Mouse (Mus musculus): Measurements from ENCODE around the gene Aspscr1. TPM values are rescaled to one million over a fixed set of nuclear protein-coding genes. Genes with fewer than 3 reads are reported as not detected.

The Aspscr1 gene
- polyA plus RNA-seq, 1 experiment from 2014 or later: 139 TPM

DNA sequence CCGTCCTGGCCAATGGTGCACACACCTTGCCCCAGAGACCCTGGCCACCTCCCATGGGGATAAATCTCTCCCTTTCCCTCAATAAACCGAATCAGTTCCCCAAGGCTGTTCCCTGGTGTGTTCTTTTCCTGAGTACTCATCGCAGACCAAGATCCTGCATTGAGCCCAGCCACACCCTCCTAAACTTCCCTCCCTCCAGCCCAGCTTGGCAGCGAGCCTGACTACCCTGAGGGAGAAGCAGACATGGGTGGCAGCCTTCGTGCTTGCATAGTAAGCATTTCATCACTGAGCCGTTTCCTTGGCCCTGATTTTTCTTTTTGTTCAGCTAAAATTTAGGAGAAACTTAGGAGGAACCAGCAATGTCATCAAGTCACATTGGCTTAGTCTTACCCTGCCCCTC lies 60.7 kb downstream of the Aspscr1 start:
- Histone ChIP-seq H3K4me2 (replicated peaks) (no peak overlapping the region), H3K36me3 (no peaks in the 10 kb centered on the region), H3K4me3 (no peak overlapping the region), H3K27ac (no peak overlapping the region), H3K9me3 (no peaks in the 10 kb centered on the region), H3K9ac (no peak overlapping the region), H3K4me1 (peaks cover 6% of the 10 kb centered on the region; the same call in 1 of the 2 replicates), H3K27me3 (replicated peaks) (0 out of 2 replicates have a peak, but pooled peaks cover 4% of the 10 kb centered on the region)
- 68% methylated on average over 6 of the region's 6 CpGs for WGBS
- no peak for ATAC-seq (ENCODE audit: low FRiP score, low read depth)

DNA sequence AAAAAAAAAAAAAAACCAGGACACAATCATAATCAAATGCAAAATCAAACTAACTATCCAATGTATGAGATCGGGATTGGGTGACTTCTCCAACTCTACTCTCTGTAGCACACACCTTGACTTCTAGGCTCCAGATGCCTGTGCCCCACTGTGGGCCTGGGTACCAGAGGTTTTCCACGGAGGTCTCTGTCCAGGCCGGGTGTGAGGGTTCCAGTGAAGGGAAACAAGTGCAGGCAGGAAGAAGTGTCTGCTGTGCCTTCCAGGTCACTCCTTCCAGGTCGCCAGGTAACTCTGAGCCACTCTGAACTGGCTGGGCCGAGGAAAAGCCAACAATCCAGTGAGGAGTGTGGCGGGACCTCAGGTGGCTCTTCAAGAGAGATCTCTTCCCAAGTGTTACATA lies 63.7 kb downstream of the Aspscr1 start:
- no peaks in the 10 kb centered on the region for H3K9me3 ChIP-seq
- WGBS: 80% methylated on average over 6 of the region's 6 CpGs

DNA sequence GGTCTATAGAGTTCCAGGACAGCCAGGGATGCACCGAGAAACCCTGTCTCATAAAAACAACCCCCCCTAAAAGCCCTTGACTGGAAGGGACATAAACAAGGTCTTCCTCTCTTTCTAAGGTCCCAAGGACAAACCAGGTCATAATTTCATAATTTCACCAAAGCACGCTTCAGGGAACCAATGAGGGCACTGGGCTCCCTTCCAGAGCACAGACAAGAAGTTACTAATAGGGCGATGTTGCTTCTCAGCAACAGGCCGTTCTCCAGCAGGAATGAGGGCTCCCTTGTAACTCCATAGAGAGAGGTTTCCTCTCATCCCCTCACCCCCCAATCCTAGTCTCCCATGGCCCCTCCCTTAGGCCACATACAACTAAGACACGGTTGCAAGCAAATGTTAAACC lies 68.2 kb downstream of the Aspscr1 start:
- no peak overlapping the region for H3K27ac ChIP-seq
- no peak overlapping the region for H3K9ac ChIP-seq
- H3K36me3 ChIP-seq: no peaks in the 10 kb centered on the region
- H3K4me2 ChIP-seq (replicated peaks): no peak overlapping the region
- no peak overlapping the region for H3K4me3 ChIP-seq
- ATAC-seq (ENCODE audit: low FRiP score, low read depth): no peak
- H3K9me3 ChIP-seq: no peaks in the 10 kb centered on the region
- no peaks in the 10 kb centered on the region for H3K27me3 ChIP-seq (replicated peaks)
- H3K4me1 ChIP-seq: no peaks in the 10 kb centered on the region
- WGBS: 92% methylated on average over 5 of the region's 5 CpGs

More for the DNA sequence above, 63.7 kb downstream of the Aspscr1 start:
- Histone ChIP-seq H3K9ac (no peak overlapping the region), H3K27me3 (replicated peaks) (no peaks in the 10 kb centered on the region), H3K36me3 (no peaks in the 10 kb centered on the region), H3K27ac (no peak overlapping the region), H3K4me3 (no peak overlapping the region), H3K4me2 (replicated peaks) (no peak overlapping the region), H3K4me1 (no peaks in the 10 kb centered on the region)
- ATAC-seq (ENCODE audit: low FRiP score, low read depth): no peak

DNA sequence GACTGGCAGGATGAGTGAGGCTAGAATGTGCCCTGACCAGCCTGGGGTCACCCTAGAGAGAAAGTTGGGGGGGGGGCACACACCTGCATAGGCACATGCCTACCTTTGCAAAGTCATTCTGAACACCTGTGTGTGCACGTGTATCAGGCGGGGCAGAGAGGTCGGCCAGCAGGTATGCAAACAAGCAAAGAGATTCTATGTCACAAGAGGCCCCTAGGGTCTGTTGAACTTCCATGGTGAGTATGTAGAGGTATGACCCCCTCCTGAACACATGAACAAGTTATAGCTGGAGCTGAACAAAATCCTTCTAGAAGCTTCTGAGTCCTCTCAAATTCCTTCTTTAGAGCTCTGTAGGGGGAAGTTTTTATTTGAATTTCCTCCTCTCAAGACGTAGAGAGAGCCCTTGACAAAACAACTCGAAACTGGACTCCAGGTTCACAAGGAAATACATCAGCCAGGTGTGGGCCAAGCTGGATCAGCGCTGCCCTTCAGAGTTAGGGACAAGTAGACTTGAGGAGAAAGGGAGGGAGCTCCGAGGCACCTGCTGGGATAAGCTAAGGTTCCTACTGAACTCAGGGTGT lies 71.4 kb downstream of the Aspscr1 start:
- H3K9me3 ChIP-seq: no peaks in the 10 kb centered on the region
- no peak overlapping the region for H3K9ac ChIP-seq
- H3K27ac ChIP-seq: no peak overlapping the region
- no peak for ATAC-seq (ENCODE audit: low FRiP score, low read depth)
- H3K4me3 ChIP-seq: no peak overlapping the region
- 74% methylated on average over 7 of the region's 7 CpGs for WGBS
- no peaks in the 10 kb centered on the region for H3K36me3 ChIP-seq
- H3K4me2 ChIP-seq (replicated peaks): no peak overlapping the region
- no peaks in the 10 kb centered on the region for H3K4me1 ChIP-seq
- no peaks in the 10 kb centered on the region for H3K27me3 ChIP-seq (replicated peaks)

DNA sequence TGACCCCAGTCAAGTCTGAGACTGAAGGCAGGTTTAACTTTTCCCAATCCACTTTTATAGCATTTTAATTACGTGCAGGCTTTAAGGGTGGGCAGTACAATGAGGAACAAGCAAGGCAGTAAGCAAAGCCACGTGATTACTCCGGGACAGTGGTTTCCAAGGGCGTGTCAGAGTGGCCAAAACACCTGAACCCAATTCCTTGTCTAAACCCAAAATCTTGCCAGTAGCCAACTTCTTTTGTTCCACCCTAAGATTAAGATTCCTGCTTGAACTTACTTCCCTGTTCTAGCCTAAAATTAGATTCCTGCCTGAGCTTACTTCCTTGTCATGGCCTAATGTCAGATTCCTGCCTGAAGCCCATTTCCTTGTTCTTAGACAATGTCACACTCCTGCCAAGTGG lies 75.2 kb downstream of the Aspscr1 start:
- Histone ChIP-seq H3K27ac (no peak overlapping the region), H3K4me1 (no peaks in the 10 kb centered on the region), H3K36me3 (no peaks in the 10 kb centered on the region), H3K4me3 (no peak overlapping the region), H3K9ac (no peak overlapping the region), H3K9me3 (no peaks in the 10 kb centered on the region), H3K27me3 (replicated peaks) (no peaks in the 10 kb centered on the region), H3K4me2 (replicated peaks) (no peak overlapping the region)
- ATAC-seq (ENCODE audit: low FRiP score, low read depth): no peak
- 70% methylated on average over 4 of the region's 4 CpGs for WGBS

DNA sequence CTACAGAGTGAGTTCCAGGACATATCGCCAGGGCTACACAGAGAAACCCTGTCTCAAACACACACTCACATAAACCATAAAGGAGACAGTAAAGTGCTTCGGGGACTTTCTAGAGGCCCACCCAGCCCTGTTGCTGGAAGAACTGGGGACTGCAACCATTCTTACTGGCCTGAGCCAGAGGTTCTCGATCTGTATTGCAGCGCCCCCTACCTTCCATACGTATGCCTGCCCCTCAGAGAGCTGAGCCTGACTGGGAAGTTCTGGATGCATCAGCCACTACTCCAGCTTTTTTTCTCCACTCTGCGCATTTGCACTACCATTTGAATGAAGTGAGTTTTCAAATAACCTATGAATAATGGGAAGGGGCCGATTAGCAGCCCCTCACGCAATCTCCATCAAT lies 76.7 kb downstream of the Aspscr1 start:
- H3K4me2 ChIP-seq (replicated peaks): no peak overlapping the region
- H3K36me3 ChIP-seq: no peaks in the 10 kb centered on the region
- no peaks in the 10 kb centered on the region for H3K9me3 ChIP-seq
- H3K9ac ChIP-seq: no peak overlapping the region
- no peak overlapping the region for H3K4me3 ChIP-seq
- ATAC-seq (ENCODE audit: low FRiP score, low read depth): no peak
- WGBS: 64% methylated on average over 8 of the region's 8 CpGs
- H3K27ac ChIP-seq: no peak overlapping the region
- H3K27me3 ChIP-seq (replicated peaks): no peaks in the 10 kb centered on the region
- H3K4me1 ChIP-seq: no peaks in the 10 kb centered on the region

DNA sequence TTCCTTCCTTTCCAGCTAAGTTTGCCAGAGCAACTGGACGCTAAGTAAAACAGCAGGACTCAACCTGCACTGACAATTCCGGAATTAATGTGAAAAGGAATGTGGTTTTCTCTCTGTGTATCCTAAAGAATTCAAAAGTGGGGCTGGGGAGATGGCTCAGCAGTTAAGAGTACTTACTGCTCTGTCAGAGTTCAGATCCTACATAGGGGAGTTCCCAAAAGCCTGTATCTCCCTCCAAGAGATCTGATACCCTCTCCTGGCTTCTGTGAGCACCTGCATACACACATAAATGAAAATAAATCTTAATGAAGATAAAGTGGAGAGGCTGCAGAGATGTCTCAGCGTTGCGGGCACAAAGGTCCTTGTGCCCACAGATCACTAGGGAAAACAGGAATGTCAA lies 78.8 kb downstream of the Aspscr1 start:
- Histone ChIP-seq H3K9me3 (no peaks in the 10 kb centered on the region), H3K27ac (no peak overlapping the region), H3K4me3 (no peak overlapping the region), H3K36me3 (no peaks in the 10 kb centered on the region), H3K9ac (no peak overlapping the region), H3K4me2 (replicated peaks) (no peak overlapping the region), H3K27me3 (replicated peaks) (no peaks in the 10 kb centered on the region), H3K4me1 (no peaks in the 10 kb centered on the region)
- 76% methylated on average over 4 of the region's 4 CpGs for WGBS
- no peak for ATAC-seq (ENCODE audit: low FRiP score, low read depth)

Small RNA genes within 50 kb of the gene (microRNA-seq; reads per million reads assigned to microRNA genes)
- gene Mir6936: 1.3 reads per million

Other genes with a start within 250 kb of the Aspscr1 start
- 47.2 and 54.6 TPM in 2 replicates for gene Nploc4, start 235.3 kb upstream of the Aspscr1 start, polyA plus RNA-seq (2016; fragmentation: Nextera tagmentation; extraction: Ambion mirVana)
- gene Tspan10, start 230.3 kb upstream of the Aspscr1 start, polyA plus RNA-seq (2016; fragmentation: Nextera tagmentation; extraction: Ambion mirVana): 0.15 TPM in 1 of 2 replicates, not detected in the other
- gene Pde6g, start 219.5 kb upstream of the Aspscr1 start, polyA plus RNA-seq (2016; fragmentation: Nextera tagmentation; extraction: Ambion mirVana): 0.27 and 0.32 TPM in 2 replicates
- 12.5 and 13.8 TPM in 2 replicates for gene Oxld1, start 214.9 kb upstream of the Aspscr1 start, polyA plus RNA-seq (2016; fragmentation: Nextera tagmentation; extraction: Ambion mirVana)
- 30.9 and 34.7 TPM in 2 replicates for gene Ccdc137, start 214.9 kb upstream of the Aspscr1 start, polyA plus RNA-seq (2016; fragmentation: Nextera tagmentation; extraction: Ambion mirVana)
- gene Arl16, start 205.4 kb upstream of the Aspscr1 start, polyA plus RNA-seq (2016; fragmentation: Nextera tagmentation; extraction: Ambion mirVana): 63.6 and 64.5 TPM in 2 replicates
- 116 and 117 TPM in 2 replicates for gene Mrpl12, start 188.4 kb upstream of the Aspscr1 start, polyA plus RNA-seq (2016; fragmentation: Nextera tagmentation; extraction: Ambion mirVana)
- 37.9 TPM in 2 replicates for gene Slc25a10, start 181.1 kb upstream of the Aspscr1 start, polyA plus RNA-seq (2016; fragmentation: Nextera tagmentation; extraction: Ambion mirVana)
- 0.13 and 0.22 TPM in 2 replicates for gene Gcgr, start 142.3 kb upstream of the Aspscr1 start, polyA plus RNA-seq (2016; fragmentation: Nextera tagmentation; extraction: Ambion mirVana)
- gene Mcrip1, start 123.2 kb upstream of the Aspscr1 start, polyA plus RNA-seq (2016; fragmentation: Nextera tagmentation; extraction: Ambion mirVana): 234 and 239 TPM in 2 replicates
- not detected in 2 replicates for gene Ppp1r27, start 121.8 kb upstream of the Aspscr1 start, polyA plus RNA-seq (2016; fragmentation: Nextera tagmentation; extraction: Ambion mirVana)
- gene P4hb, start 99.7 kb upstream of the Aspscr1 start, polyA plus RNA-seq (2016; fragmentation: Nextera tagmentation; extraction: Ambion mirVana): 425 and 451 TPM in 2 replicates
- 582 and 606 TPM in 2 replicates for gene Arhgdia, start 91.3 kb upstream of the Aspscr1 start, polyA plus RNA-seq (2016; fragmentation: Nextera tagmentation; extraction: Ambion mirVana)
- gene Alyref, start 74.6 kb upstream of the Aspscr1 start, polyA plus RNA-seq (2016; fragmentation: Nextera tagmentation; extraction: Ambion mirVana): 509 and 592 TPM in 2 replicates
- 162 and 172 TPM in 2 replicates for gene Anapc11, start 74.6 kb upstream of the Aspscr1 start, polyA plus RNA-seq (2016; fragmentation: Nextera tagmentation; extraction: Ambion mirVana)
- gene Npb, start 64.5 kb upstream of the Aspscr1 start, polyA plus RNA-seq (2016; fragmentation: Nextera tagmentation; extraction: Ambion mirVana): 0.80 and 0.83 TPM in 2 replicates
- 151 and 155 TPM in 2 replicates for gene Pcyt2, start 55.0 kb upstream of the Aspscr1 start, polyA plus RNA-seq (2016; fragmentation: Nextera tagmentation; extraction: Ambion mirVana)
- gene Sirt7, start 47.7 kb upstream of the Aspscr1 start, polyA plus RNA-seq (2016; fragmentation: Nextera tagmentation; extraction: Ambion mirVana): 46.8 and 56.5 TPM in 2 replicates
- 39.7 and 40.4 TPM in 2 replicates for gene Mafg, start 39.4 kb upstream of the Aspscr1 start, polyA plus RNA-seq (2016; fragmentation: Nextera tagmentation; extraction: Ambion mirVana)
- gene Pycr1, start 29.2 kb upstream of the Aspscr1 start, polyA plus RNA-seq (2016; fragmentation: Nextera tagmentation; extraction: Ambion mirVana): 27.2 and 27.8 TPM in 2 replicates
- 0.81 and 1.1 TPM in 2 replicates for gene Myadml2, start 24.8 kb upstream of the Aspscr1 start, polyA plus RNA-seq (2016; fragmentation: Nextera tagmentation; extraction: Ambion mirVana)
- gene Notum, start 11.8 kb upstream of the Aspscr1 start, polyA plus RNA-seq (2016; fragmentation: Nextera tagmentation; extraction: Ambion mirVana): 3.1 and 3.4 TPM in 2 replicates
- gene Cenpx, start 40.8 kb downstream of the Aspscr1 start, polyA plus RNA-seq (2016; fragmentation: Nextera tagmentation; extraction: Ambion mirVana): 108 and 114 TPM in 2 replicates
- 70.9 and 72.6 TPM in 2 replicates for gene Lrrc45, start 41.0 kb downstream of the Aspscr1 start, polyA plus RNA-seq (2016; fragmentation: Nextera tagmentation; extraction: Ambion mirVana)
- gene Rac3, start 48.5 kb downstream of the Aspscr1 start, polyA plus RNA-seq (2016; fragmentation: Nextera tagmentation; extraction: Ambion mirVana): 118 and 119 TPM in 2 replicates
- gene Dcxr, start 54.3 kb downstream of the Aspscr1 start, polyA plus RNA-seq (2016; fragmentation: Nextera tagmentation; extraction: Ambion mirVana): 12.3 and 16.7 TPM in 2 replicates
- gene Cbr2, start 59.1 kb downstream of the Aspscr1 start, polyA plus RNA-seq (2016; fragmentation: Nextera tagmentation; extraction: Ambion mirVana): 0.95 and 1.6 TPM in 2 replicates
- gene Hmga1b, start 89.8 kb downstream of the Aspscr1 start, polyA plus RNA-seq (2016; fragmentation: Nextera tagmentation; extraction: Ambion mirVana): 3.6 TPM in 2 replicates
- 77.2 and 81.3 TPM in 2 replicates for gene Rfng, start 111.2 kb downstream of the Aspscr1 start, polyA plus RNA-seq (2016; fragmentation: Nextera tagmentation; extraction: Ambion mirVana)
- 250 and 258 TPM in 2 replicates for gene Gps1, start 111.3 kb downstream of the Aspscr1 start, polyA plus RNA-seq (2016; fragmentation: Nextera tagmentation; extraction: Ambion mirVana)
- 63.5 and 65.5 TPM in 2 replicates for gene Dus1l, start 123.4 kb downstream of the Aspscr1 start, polyA plus RNA-seq (2016; fragmentation: Nextera tagmentation; extraction: Ambion mirVana)
- 87.6 and 102 TPM in 2 replicates for gene Fasn, start 151.6 kb downstream of the Aspscr1 start, polyA plus RNA-seq (2016; fragmentation: Nextera tagmentation; extraction: Ambion mirVana)

Data from neural tube, embryonic 12.5 days (tissue).